Mouse (Mus musculus) forebrain, embryonic 10.5 days (tissue): ENCODE measurements around the gene Arih2. TPM values are rescaled to one million over a fixed set of nuclear protein-coding genes. Genes with fewer than 3 reads are reported as not detected.
A peak's percentile ranks its signal among the peaks of the same experiment; 100 is the strongest.

Experiments used
- DNase-seq: peaks from one replicate; pipeline ENCODE4 v3.0.0-alpha.2; 2017; ENCODE audit warnings: low spot score; ENCODE audit errors: extremely low spot score
- H3K27ac ChIP-seq: fragments of 300-500 bp; sonication (generic); 2 replicates; pipeline ENCODE4 v1.5.1; 2016; ENCODE audit warnings: mild to moderate bottlenecking
- H3K27me3 ChIP-seq: fragments of 300-500 bp; sonication (generic); 2 replicates; pipeline ENCODE4 v1.6.1; 2016; ENCODE audit warnings: mild to moderate bottlenecking; ENCODE audit not compliant: poor library complexity, severe bottlenecking
- H3K36me3 ChIP-seq: fragments of 300-500 bp; sonication (generic); replicated peaks from 2 replicates; pipeline ENCODE4 v1.6.1; 2016; ENCODE audit warnings: mild to moderate bottlenecking, moderate library complexity
- H3K4me1 ChIP-seq: fragments of 300-500 bp; sonication (generic); 2 replicates; pipeline ENCODE4 v1.6.1; 2016
- H3K4me3 ChIP-seq: fragments of 300-500 bp; sonication (generic); 2 replicates; pipeline ENCODE4 v1.5.1; 2016; ENCODE audit warnings: mild to moderate bottlenecking, moderate library complexity
- H3K9me3 ChIP-seq: fragments of 300-500 bp; sonication (generic); 2 replicates; pipeline ENCODE4 v1.6.1; 2016; ENCODE audit warnings: mild to moderate bottlenecking, moderate library complexity
- WGBS: fragments of 180-500 bp; shearing (Covaris S2); methylation state at CpG from one replicate; pipeline ENCODE4 v1.1.7; 2016; 5-methylcytosine and 5-hydroxymethylcytosine counted together
- polyA plus RNA-seq: library from polyadenylated mRNA; unstranded; fragments of >200 nt; fragmentation: Nextera tagmentation; extraction: Ambion mirVana; gene quantifications from 2 replicates; pipeline ENCODE4 v1.2.1, GENCODE M21; 2016

The Arih2 gene
- polyA plus RNA-seq, 1 experiment from 2014 or later = 64.1 TPM

GRCm38 (mm10) chr9:108573774-108574690 lies 75.2 kb downstream of the Arih2 start:
- H3K27me3 ChIP-seq = no peaks in the 10 kb centered on the region
- H3K4me3 ChIP-seq = peak overlapping the region; percentile 9; the same call in 1 of the 2 replicates
- WGBS = 51% methylated on average over 25 of the region's 26 CpGs
- H3K27ac ChIP-seq = peak overlapping the region; percentile 58
- no peaks in the 10 kb centered on the region for H3K9me3 ChIP-seq
- H3K36me3 ChIP-seq = peaks cover 67% of the 10 kb centered on the region
- peaks cover 79% of the 10 kb centered on the region for H3K4me1 ChIP-seq
- DNase-seq = peak; percentile 76

- WGBS = 91% methylated on average over 10 of the region's 10 CpGs
- Histone ChIP-seq H3K36me3 (peaks cover 69% of the 10 kb centered on the region), H3K27ac (no peak overlapping the region), H3K4me1 (peaks cover 84% of the 10 kb centered on the region), H3K4me3 (no peak overlapping the region), H3K27me3 (no peaks in the 10 kb centered on the region), H3K9me3 (no peaks in the 10 kb centered on the region)
- no peak for DNase-seq
Observed at GRCm38 (mm10) chr9:108572321-108572720, 76.9 kb downstream of the Arih2 start.

DNA sequence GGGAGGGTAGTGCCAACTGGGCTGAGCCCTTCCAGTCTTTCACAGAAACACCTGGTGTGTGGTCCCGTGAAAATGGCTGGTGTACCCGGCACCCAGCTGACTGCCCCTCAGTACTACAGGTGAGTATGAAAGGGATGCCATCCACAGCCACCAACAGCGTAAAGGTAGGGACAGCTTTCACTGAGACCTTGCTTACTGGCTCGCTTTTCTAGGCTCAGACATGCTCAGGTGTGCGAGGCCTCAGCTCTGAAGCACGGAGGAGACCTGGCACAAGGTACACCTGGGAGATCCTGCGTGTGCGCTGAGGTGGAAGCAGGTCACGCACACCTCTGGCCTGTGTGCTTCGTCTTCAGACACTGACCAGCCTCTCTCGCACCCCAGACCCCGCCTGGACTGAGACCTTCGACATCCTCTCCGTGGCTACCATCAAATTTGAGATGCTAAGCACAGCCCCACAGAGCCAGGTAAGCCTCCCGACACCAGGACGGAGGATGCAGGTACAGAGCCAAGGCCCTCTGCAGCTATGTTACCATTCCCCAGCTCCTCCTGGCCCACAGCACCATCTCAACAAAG lies 77.7 kb downstream of the Arih2 start:
- H3K27me3 ChIP-seq = no peaks in the 10 kb centered on the region
- H3K36me3 ChIP-seq = peaks cover 63% of the 10 kb centered on the region
- no peak for DNase-seq
- H3K27ac ChIP-seq = no peak overlapping the region
- no peak overlapping the region for H3K4me3 ChIP-seq
- WGBS = 96% methylated on average over 16 of the region's 16 CpGs
- peaks cover 83% of the 10 kb centered on the region for H3K4me1 ChIP-seq
- H3K9me3 ChIP-seq = no peaks in the 10 kb centered on the region

- peak; percentile 79 for DNase-seq
- Histone ChIP-seq H3K9me3 (no peaks in the 10 kb centered on the region), H3K4me3 (peak overlapping the region; percentile 64), H3K27ac (peak overlapping the region; percentile 80), H3K27me3 (no peaks in the 10 kb centered on the region), H3K4me1 (peaks cover 83% of the 10 kb centered on the region), H3K36me3 (peaks cover 60% of the 10 kb centered on the region)
- WGBS = 3% methylated on average over 40 of the region's 40 CpGs
Observed at GRCm38 (mm10) chr9:108570207-108570896, 78.8 kb downstream of the Arih2 start.

DNA sequence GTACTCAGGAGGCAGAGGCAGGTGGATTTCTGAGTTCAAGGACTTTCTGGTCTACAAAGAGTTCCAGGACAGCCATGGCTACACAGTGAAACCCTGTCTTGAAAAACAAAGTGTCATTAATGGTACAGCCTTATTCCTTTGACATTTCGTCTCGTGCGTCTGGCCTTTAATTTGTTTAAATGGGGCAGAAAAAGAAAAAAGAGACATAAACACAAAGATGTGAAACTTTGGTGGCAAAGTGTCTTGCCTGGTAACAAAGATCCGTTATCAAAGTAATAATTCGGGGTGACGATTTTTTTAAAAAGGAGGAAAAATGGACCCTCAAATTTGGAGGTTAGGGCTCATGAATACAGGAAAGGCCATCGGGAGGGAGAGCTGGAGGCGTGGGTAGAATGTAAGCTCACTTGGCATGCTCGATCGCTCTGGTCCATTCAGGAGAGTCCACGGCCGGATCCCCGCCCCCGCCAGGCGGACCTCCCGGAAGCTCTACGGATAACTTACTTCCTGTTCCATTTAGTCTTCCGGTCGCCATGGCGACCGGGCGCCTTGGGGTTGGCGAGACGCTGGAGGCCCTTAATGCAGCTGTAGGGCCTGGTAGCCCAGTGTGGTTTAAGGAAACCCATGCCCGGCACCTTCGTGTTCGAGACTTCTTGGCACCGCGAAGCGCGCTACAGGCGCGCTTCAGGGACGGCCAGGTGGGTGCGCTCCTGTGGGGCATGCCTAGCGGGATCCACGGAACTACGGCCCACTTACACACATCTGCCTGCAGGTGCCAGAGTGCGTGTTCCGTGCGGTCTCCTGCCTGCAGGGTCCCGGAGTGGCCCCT lies 79.6 kb downstream of the Arih2 start, which contains the start of gene Dalrd3:
Gene Dalrd3 (plus strand): TSS at position 506 of the 826 bp plus-strand sequence.
- Histone ChIP-seq H3K4me3 (peak within 1 kb of the TSS; percentile 64), H3K27me3 (no peaks in the 10 kb centered on the region), H3K4me1 (peaks cover 75% of the 10 kb centered on the region), H3K36me3 (peaks cover 60% of the 10 kb centered on the region), H3K27ac (peak within 1 kb of the TSS; percentile 80), H3K9me3 (no peaks in the 10 kb centered on the region)
- 7% methylated on average over 42 of the region's 42 CpGs for WGBS
- DNase-seq = peak; percentile 94

DNA sequence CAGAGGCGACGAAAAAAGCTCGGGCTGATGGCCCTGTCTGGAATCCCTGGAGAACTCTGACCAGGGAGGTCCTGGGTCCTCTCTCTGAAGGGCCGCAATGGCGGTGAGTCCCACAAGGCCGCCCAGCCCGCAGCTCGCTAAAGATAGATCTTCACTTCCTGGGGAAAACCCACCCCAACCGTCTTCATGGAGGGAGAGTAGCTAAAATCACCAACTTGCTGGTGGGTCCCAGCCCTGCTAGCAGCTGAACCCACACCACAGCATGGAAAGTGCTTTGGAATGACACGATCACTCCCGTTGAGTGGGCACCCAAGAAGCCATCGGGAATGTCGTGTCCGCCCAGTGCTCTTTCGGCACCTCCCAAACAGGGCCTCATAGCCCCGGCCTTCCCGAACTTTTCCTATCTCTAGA lies 80.7 kb downstream of the Arih2 start:
- H3K9me3 ChIP-seq = no peaks in the 10 kb centered on the region
- H3K4me1 ChIP-seq = peaks cover 64% of the 10 kb centered on the region
- H3K36me3 ChIP-seq = peaks cover 60% of the 10 kb centered on the region
- no peaks in the 10 kb centered on the region for H3K27me3 ChIP-seq
- 79% methylated on average over 17 of the region's 17 CpGs for WGBS
- no peak for DNase-seq
- H3K4me3 ChIP-seq = peak overlapping the region; percentile 64
- peak overlapping the region; percentile 92 for H3K27ac ChIP-seq

GRCm38 (mm10) chr9:108567931-108568419 lies 81.2 kb downstream of the Arih2 start:
- Histone ChIP-seq H3K36me3 (peaks cover 60% of the 10 kb centered on the region), H3K27ac (peak overlapping the region; percentile 92), H3K9me3 (no peaks in the 10 kb centered on the region), H3K4me1 (peaks cover 59% of the 10 kb centered on the region), H3K27me3 (no peaks in the 10 kb centered on the region), H3K4me3 (peak overlapping the region; percentile 64)
- WGBS = 6% methylated on average over 18 of the region's 18 CpGs
- no peak for DNase-seq

DNA sequence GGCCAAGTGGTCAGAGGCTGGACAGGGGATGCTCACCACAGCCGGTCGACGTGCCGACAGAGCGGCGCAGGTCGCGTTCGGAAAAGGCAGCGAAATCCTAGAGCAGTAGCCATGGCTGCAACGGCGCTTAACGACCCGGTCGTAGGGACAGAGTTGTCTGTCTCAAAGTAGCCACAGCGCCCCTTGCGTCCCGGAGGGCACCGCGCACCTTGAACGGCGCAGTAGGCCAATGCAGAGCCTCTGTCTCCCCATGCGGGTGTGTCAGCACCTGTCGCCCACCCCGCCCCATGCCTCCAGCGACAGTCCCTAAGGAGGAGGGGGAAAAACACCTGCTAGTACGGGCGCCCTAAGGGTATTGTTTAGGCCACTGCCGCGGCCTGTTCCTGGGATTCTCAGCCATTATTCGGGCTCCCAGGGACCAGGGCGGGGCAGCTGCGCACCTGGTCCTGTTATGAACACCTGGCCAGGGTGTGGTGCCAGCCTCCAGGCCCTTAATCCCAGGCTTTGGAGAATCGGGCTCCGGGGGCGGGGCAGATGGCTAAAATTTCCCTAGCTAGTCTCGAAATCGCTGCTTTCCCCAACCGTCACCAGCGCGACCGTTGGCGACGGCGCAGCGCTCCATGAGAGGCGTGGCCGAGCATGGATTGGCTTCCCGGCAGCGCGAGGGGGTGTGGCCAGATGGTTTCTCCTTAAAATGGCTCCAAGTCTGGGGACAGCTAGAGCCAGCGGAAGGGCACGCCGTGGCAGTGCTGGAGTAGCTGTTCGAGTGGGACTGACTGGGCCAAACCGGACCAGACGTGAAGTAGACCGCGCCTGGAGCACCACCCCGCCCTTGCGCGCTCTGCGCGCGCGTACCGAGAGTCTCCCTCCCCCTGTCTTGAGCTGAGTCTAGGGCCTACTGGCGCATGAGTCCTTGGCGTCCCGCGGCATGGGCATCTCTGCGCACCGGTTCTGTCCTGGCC lies 82.1 kb downstream of the Arih2 start, which contains the start of gene Ndufaf3:
Gene Ndufaf3 (minus strand): TSS at position 620 of the 962 bp plus-strand sequence.
- H3K27me3 ChIP-seq = no peaks in the 10 kb centered on the region
- WGBS = under 1% methylated on average over 73 of the region's 73 CpGs
- H3K4me1 ChIP-seq = peaks cover 60% of the 10 kb centered on the region
- peak within 1 kb of the TSS; percentile 92 for H3K27ac ChIP-seq
- DNase-seq = peak; percentile 93
- H3K9me3 ChIP-seq = no peaks in the 10 kb centered on the region
- H3K4me3 ChIP-seq = peak within 1 kb of the TSS; percentile 64
- peaks cover 60% of the 10 kb centered on the region for H3K36me3 ChIP-seq

DNA sequence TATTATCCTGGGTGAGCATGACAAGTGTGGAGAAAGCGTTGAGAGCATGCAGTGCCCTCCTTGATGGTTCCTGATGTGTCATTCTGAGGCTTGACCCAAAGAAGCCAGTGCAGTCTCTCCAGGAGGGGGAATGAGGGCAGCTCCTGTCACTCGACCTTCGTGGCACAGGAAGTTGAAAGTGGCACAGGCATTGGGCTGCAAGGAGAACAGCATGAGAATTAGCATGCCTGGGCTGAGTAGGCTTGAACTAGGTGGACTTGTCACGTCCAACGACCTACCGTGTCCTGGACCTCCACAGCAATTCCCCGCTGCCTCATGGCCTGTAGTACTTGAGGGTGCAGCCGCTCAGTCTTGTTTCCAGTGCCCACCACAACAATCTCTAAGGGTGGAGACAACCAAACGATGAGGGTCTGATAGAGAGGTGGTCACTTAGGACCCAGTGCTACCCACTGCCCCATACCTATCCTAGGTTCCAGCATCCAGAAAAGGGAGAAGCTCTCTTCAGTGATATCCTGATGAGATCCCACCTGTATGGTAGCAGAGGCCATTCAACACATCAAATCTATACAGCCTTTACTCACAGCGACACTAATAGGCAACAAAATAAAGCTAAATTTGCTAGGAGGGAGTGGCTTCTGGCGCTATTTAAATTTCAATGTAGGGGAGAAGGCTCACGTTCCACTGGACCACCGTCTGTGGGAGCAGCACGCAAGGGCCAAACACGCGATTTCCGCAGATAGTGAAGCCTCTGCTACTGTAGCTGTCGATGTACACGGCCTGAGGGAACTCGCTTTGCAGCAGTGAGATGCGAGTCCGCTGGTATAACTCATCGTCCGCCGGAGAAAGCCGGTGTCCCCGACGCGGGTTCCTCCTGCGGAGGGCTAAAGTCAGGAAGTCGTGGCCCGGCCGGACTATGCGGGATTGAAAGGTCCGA lies 83.0 kb downstream of the Arih2 start:
- H3K9me3 ChIP-seq = no peaks in the 10 kb centered on the region
- peaks cover 60% of the 10 kb centered on the region for H3K36me3 ChIP-seq
- no peaks in the 10 kb centered on the region for H3K27me3 ChIP-seq
- H3K4me1 ChIP-seq = peaks cover 68% of the 10 kb centered on the region
- WGBS = 12% methylated on average over 35 of the region's 35 CpGs
- peak overlapping the region; percentile 64 for H3K4me3 ChIP-seq
- H3K27ac ChIP-seq = peak overlapping the region; percentile 92
- no peak for DNase-seq

- Histone ChIP-seq H3K27me3 (no peaks in the 10 kb centered on the region), H3K4me1 (peaks cover 58% of the 10 kb centered on the region), H3K27ac (no peak overlapping the region), H3K36me3 (peaks cover 60% of the 10 kb centered on the region), H3K9me3 (no peaks in the 10 kb centered on the region), H3K4me3 (no peak overlapping the region; the same call in 1 of the 2 replicates)
- WGBS = 86% methylated on average over 7 of the region's 7 CpGs
- DNase-seq = no peak
Observed at GRCm38 (mm10) chr9:108564131-108564530, 85.1 kb downstream of the Arih2 start.
